Mouse (Mus musculus): Measurements from ENCODE around the gene Psma5. TPM values are rescaled to one million over a fixed set of nuclear protein-coding genes. Genes with fewer than 3 reads are reported as not detected.

Psma5 gene
- polyA plus RNA-seq (2014; fragmentation: Illumina TruSeq; extraction: RNeasy Lipid Tissue Mini Kit (QIAGEN cat#74804); ENCODE audit: low read depth, low replicate concordance), result 65.6 TPM

DNA sequence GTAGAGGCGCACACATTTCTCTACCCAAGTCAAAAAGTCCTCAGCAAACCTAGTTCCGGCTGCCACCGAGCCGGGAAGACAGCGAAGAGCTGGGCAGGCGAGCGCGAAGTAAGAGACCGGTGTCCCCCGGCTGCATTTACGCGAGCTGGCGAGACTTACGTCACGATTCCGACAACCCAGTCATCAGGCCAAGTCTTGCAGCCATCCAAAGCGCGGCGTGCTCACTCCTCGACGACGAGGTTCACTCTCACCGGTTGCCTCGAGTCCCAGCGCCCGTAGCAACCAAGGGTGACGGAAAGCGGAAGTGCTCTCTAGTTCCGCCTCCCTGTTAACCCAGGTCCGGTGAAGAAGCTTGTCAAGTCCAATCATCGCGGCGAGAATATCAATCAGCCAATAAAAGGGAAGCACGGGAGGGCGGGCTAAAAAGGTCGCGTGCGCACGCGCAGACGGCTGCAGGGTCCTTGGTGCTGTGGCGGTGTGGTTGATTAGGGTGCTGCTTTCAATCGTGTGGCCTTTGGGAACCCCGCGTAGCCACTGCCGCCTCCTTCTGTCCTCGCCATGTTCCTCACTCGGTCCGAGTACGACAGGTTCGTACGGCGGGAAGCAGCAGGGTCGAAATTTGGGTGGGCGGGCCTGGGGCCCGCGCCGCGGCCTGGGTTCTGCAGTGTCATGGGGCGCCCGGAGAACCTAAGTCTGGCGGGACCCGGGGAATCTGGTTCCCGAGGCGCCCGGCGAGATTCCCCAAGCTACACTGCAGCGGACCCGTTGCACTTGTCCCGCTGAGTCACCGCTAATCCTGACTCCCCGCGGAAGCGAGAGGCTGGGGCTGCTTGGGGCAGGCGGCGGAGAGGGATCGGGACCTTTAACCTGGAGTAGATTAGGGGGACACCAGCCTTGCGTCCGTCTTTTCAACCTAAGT is at the start of gene Psma5:
TSS of gene Psma5 (plus strand) at position 208 of the 919 bp plus-strand sequence.

DNA sequence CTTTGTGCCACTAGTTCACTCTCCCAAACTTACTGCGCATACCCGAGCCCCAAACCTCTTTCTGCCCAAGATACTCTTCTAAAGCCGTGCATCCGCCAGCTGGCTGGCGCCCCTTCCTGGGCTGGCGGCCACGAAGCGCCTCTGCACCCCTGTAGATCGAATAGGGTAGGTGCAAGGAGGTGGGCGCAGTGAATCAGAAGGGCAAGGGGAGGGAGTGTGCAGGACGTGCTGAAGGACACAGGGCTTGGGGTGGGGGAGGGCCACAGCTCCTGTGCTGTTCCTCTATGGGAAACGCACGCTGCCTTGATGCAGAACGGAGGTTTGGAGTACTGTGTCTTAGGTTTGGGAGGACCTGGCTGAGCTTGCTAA is 46.0 kb upstream of the Psma5 start, which contains the start of gene Atxn7l2:
TSS of gene Atxn7l2 (minus strand) at position 164 of the 369 bp plus-strand sequence.

DNA sequence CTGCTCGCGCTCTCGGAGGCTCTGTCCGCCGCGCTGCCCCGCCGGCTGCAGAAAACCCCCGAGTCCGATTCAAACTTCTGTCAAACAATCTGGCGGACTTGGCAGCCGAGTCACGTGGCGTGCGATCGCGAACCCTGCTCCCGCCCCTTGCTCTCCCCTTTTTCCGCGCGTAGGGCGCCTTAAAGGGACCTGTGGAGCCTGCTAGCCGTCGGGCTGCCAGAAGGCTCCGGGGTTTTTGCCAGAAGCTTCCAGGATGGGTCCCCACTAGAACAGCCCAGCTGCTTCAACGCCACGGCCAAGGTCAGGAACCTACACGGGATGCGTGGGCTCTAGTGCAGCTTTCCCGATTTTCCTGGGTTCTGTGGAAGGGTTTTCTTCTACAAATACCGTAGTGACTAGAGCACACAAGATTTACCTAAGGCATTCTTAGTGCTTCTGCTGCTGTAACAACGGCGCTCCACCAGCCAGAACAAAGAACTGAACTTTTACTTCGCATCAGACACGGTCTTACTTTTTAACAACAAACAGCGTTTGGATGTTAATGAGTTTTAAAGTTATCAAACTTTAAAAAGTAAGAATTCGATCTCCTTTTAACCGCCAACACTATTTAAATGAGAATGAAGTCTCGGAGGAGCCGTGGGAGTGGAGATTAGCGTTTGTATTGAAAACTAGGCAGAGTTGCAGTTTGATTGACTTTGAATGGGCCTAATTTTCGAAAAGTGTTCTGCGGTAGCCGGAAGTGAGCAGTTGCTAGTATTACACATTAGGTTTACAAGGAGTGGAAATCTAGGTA is 30.0 kb upstream of the Psma5 start, which contains the start of gene Sypl2:
TSS of gene Sypl2 (minus strand) at position 91 of the 793 bp plus-strand sequence.

DNA sequence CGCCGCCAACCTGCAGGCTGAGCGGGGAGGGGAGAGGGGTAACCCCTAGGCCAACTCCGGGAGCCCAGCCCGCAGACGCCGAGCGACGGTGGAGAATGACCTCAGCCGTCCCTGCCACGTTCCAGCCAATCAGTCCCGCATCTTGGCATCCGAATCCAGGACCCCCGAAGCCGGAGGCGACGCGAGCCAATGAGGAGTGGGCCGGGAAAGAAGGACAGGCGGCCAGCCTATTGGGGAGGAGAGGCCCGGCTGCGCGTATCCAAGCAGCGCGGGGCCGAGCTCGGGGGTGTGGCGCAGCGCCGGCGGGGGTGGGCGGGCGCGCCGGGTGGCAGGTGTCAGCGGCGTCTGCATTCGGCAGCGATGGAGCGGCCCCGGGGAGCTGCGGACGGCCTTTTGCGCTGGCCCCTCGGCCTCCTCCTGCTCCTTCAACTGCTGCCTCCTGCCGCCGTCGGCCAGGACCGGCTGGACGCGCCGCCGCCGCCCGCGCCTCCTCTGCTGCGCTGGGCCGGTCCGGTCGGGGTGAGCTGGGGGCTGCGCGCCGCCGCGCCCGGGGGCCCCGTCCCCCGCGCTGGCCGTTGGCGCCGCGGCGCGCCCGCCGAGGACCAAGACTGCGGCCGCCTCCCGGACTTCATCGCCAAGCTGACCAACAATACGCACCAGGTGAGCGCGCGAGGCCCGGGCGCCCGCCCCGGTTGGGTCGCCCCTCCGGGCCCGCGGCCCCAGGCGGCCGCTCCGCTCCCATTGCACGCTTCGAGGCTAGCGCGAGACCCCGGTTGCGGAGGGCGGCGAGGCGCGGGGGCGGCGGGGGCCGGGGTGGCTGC is 27.3 kb downstream of the Psma5 start, which contains the start of gene Sort1:
TSS of gene Sort1 (plus strand) at position 302 of the 821 bp plus-strand sequence.

Other genes starting within 250 kb of the Psma5 start
- gene Gstm1, start 239.0 kb upstream of the Psma5 start, polyA plus RNA-seq (2014; fragmentation: Illumina TruSeq; extraction: RNeasy Lipid Tissue Mini Kit (QIAGEN cat#74804); ENCODE audit: low read depth, low replicate concordance), result 104 TPM
- 2.7 TPM for gene Gstm4, start 212.0 kb upstream of the Psma5 start, polyA plus RNA-seq (2014; fragmentation: Illumina TruSeq; extraction: RNeasy Lipid Tissue Mini Kit (QIAGEN cat#74804); ENCODE audit: low read depth, low replicate concordance)
- gene Ampd2, start 170.3 kb upstream of the Psma5 start, polyA plus RNA-seq (2014; fragmentation: Illumina TruSeq; extraction: RNeasy Lipid Tissue Mini Kit (QIAGEN cat#74804); ENCODE audit: low read depth, low replicate concordance), result 1.7 TPM
- 0.90 TPM for gene Gnat2, start 164.1 kb upstream of the Psma5 start, polyA plus RNA-seq (2014; fragmentation: Illumina TruSeq; extraction: RNeasy Lipid Tissue Mini Kit (QIAGEN cat#74804); ENCODE audit: low read depth, low replicate concordance)
- gene Gnai3, start 110.8 kb upstream of the Psma5 start, polyA plus RNA-seq (2014; fragmentation: Illumina TruSeq; extraction: RNeasy Lipid Tissue Mini Kit (QIAGEN cat#74804); ENCODE audit: low read depth, low replicate concordance), result 93.3 TPM
- 0.38 TPM for gene Gpr61, start 102.0 kb upstream of the Psma5 start, polyA plus RNA-seq (2014; fragmentation: Illumina TruSeq; extraction: RNeasy Lipid Tissue Mini Kit (QIAGEN cat#74804); ENCODE audit: low read depth, low replicate concordance)
- gene Amigo1, start 70.6 kb upstream of the Psma5 start, polyA plus RNA-seq (2014; fragmentation: Illumina TruSeq; extraction: RNeasy Lipid Tissue Mini Kit (QIAGEN cat#74804); ENCODE audit: low read depth, low replicate concordance), result 0.43 TPM
- 1.4 TPM for gene Cyb561d1, start 55.7 kb upstream of the Psma5 start, polyA plus RNA-seq (2014; fragmentation: Illumina TruSeq; extraction: RNeasy Lipid Tissue Mini Kit (QIAGEN cat#74804); ENCODE audit: low read depth, low replicate concordance)
- gene Atxn7l2, start 46.0 kb upstream of the Psma5 start, polyA plus RNA-seq (2014; fragmentation: Illumina TruSeq; extraction: RNeasy Lipid Tissue Mini Kit (QIAGEN cat#74804); ENCODE audit: low read depth, low replicate concordance), result 0.85 TPM
- 0.17 TPM for gene Sypl2, start 30.3 kb upstream of the Psma5 start, polyA plus RNA-seq (2014; fragmentation: Illumina TruSeq; extraction: RNeasy Lipid Tissue Mini Kit (QIAGEN cat#74804); ENCODE audit: low read depth, low replicate concordance)
- gene Sort1, start 27.2 kb downstream of the Psma5 start, polyA plus RNA-seq (2014; fragmentation: Illumina TruSeq; extraction: RNeasy Lipid Tissue Mini Kit (QIAGEN cat#74804); ENCODE audit: low read depth, low replicate concordance), result 38.3 TPM
- not detected for gene Mybphl, start 108.0 kb downstream of the Psma5 start, polyA plus RNA-seq (2014; fragmentation: Illumina TruSeq; extraction: RNeasy Lipid Tissue Mini Kit (QIAGEN cat#74804); ENCODE audit: low read depth, low replicate concordance)
- not detected for gene Psrc1, start 126.9 kb downstream of the Psma5 start, polyA plus RNA-seq (2014; fragmentation: Illumina TruSeq; extraction: RNeasy Lipid Tissue Mini Kit (QIAGEN cat#74804); ENCODE audit: low read depth, low replicate concordance)
- gene Celsr2, start 158.6 kb downstream of the Psma5 start, polyA plus RNA-seq (2014; fragmentation: Illumina TruSeq; extraction: RNeasy Lipid Tissue Mini Kit (QIAGEN cat#74804); ENCODE audit: low read depth, low replicate concordance), result 0.48 TPM
- 6.2 TPM for gene Sars, start 188.3 kb downstream of the Psma5 start, polyA plus RNA-seq (2014; fragmentation: Illumina TruSeq; extraction: RNeasy Lipid Tissue Mini Kit (QIAGEN cat#74804); ENCODE audit: low read depth, low replicate concordance)

Measured in testis, adult 10 weeks (tissue).